Mouse (Mus musculus) bone marrow, adult 2 months (tissue): ENCODE results near the gene R3hdm2. TPM values are rescaled to one million over a fixed set of nuclear protein-coding genes. Genes with fewer than 3 reads are reported as not detected.
A peak's percentile ranks its signal among the peaks of the same experiment; 100 is the strongest.

Source experiments
- H3K27ac ChIP-seq: fragments of 200-500 bp; 2 replicates; pipeline ENCODE4 v1.5.1; 2012; ENCODE audit warnings: low read depth, mild to moderate bottlenecking, control low read depth, inconsistent platforms, low read length; ENCODE audit not compliant: control insufficient read depth, poor library complexity, insufficient read depth
- H3K4me1 ChIP-seq: fragments of 200-500 bp; 2 replicates; pipeline ENCODE4 v1.6.1; 2011; ENCODE audit warnings: low read length; ENCODE audit not compliant: control insufficient read depth, insufficient read depth
- H3K4me3 ChIP-seq: fragments of 200-500 bp; replicated peaks from 2 replicates; pipeline ENCODE3; 2011; ENCODE audit warnings: mild to moderate bottlenecking, low read depth, low read length, control low read depth; ENCODE audit not compliant: control insufficient read depth
- CTCF ChIP-seq: fragments of 200-500 bp; IDR thresholded peaks from 2 replicates; pipeline ENCODE4 v1.5.1; 2011; ENCODE audit warnings: low read length, control low read depth; ENCODE audit not compliant: control insufficient read depth, insufficient read depth
- POLR2A ChIP-seq: fragments of 200-500 bp; IDR thresholded peaks from 2 replicates; pipeline ENCODE4 v1.6.1; 2011; ENCODE audit warnings: low read depth, mild to moderate bottlenecking, control low read depth, low read length, borderline replicate concordance; ENCODE audit not compliant: control insufficient read depth
- WGBS: fragments of 180-500 bp; shearing (Covaris S2); methylation state at CpG from one replicate; pipeline ENCODE4 v1.1.7; 2018; 5-methylcytosine and 5-hydroxymethylcytosine counted together
- polyA plus RNA-seq: library from polyadenylated mRNA; stranded (reverse); fragments of >200 nt; gene quantifications from 2 replicates; pipeline ENCODE4 v1.2.4, GENCODE M21; 2011; ENCODE audit warnings: low replicate concordance; ENCODE audit not compliant: missing spikeins, insufficient read depth, insufficient read length

R3hdm2 gene
- polyA plus RNA-seq, 1 experiment, result 144 TPM

GRCm38 (mm10) chr10:127480833-127481813, 101.0 kb downstream of the R3hdm2 start:
- TF ChIP-seq POLR2A, result no peak
- no peak for TF ChIP-seq CTCF

DNA sequence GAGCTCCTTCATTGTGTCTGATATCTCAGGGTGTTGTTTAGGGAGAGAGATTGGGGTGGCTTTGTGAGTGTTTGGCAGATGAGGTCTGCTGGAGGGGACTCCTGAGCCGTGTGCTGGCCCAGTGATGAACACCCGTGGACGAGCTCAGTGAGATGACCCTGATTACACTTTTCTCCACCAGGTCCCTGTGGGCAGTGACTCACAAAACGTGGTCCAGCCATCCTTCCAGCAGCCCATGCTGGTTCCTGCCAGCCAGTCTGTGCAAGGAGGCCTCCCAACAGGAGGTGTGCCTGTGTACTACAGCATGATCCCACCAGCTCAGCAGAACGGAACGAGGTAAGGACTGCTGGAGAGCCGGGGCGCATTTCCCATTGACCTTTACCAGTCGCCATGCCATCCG, 105.1 kb downstream of the R3hdm2 start:
- no peak overlapping the region for H3K27ac ChIP-seq
- 54% methylated on average over 10 of the region's 10 CpGs for WGBS
- TF ChIP-seq POLR2A (no peak), CTCF (no peak)
- peaks cover 1% of the 10 kb centered on the region; the same call in 1 of the 2 replicates for H3K4me1 ChIP-seq
- H3K4me3 ChIP-seq, result no peak overlapping the region

More at GRCm38 (mm10) chr10:127480833-127481813, 101.0 kb downstream of the R3hdm2 start:
- Histone ChIP-seq H3K27ac (peak overlapping the region; percentile 20; the same call in 1 of the 2 replicates), H3K4me3 (no peak overlapping the region), H3K4me1 (peaks cover 1% of the 10 kb centered on the region; the same call in 1 of the 2 replicates)
- WGBS, result 24% methylated on average over 19 of the region's 19 CpGs

DNA sequence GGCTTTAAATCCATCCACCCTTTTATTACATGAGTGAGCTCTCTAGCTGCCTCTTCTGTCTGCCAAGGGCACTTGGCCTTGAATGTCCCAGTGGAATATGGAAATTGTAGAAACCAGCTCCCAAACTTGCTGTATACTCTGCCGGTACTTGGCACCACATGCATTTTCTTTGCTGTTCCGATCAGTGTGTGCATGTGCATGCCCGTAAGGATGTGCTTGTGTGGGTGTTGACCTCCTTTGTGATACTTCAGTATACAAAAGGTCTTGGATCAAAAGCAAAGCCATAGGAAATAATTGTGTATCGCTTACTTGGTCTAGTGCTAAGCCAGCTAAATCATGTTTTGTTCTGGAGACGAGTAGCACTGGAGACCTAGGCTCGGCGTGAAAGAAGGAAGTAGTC, 108.7 kb downstream of the R3hdm2 start:
- H3K4me1 ChIP-seq, result no peaks in the 10 kb centered on the region
- H3K27ac ChIP-seq, result no peak overlapping the region
- 85% methylated on average over 7 of the region's 7 CpGs for WGBS
- H3K4me3 ChIP-seq, result no peak overlapping the region
- TF ChIP-seq POLR2A (no peak), CTCF (no peak)

GRCm38 (mm10) chr10:127490160-127491127, 110.3 kb downstream of the R3hdm2 start:
- Histone ChIP-seq H3K27ac (no peak overlapping the region), H3K4me1 (no peaks in the 10 kb centered on the region), H3K4me3 (no peak overlapping the region)
- 88% methylated on average over 18 of the region's 18 CpGs for WGBS
- TF ChIP-seq CTCF, result no peak
- TF ChIP-seq POLR2A, result no peak

DNA sequence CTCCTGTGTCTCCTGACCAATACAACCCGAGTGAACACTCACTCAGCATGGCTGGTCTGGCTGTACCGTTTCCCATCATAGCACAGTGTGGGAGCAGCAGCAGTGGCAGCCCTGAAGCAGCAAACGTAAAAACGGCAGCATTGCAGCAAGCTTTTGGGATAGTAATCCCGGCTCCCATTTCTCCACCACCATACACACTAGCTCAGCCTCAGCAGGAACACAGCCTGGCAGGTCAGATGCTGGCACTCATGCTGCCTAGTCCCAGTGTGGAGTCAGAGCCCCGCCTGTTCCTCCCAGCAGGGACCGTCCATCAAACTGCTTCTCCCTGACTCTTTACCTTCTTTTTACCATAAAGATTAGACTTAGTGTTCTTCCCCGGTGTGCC, 111.0 kb downstream of the R3hdm2 start:
- 86% methylated on average over 8 of the region's 8 CpGs for WGBS
- H3K4me3 ChIP-seq, result no peak overlapping the region
- H3K27ac ChIP-seq, result no peak overlapping the region
- H3K4me1 ChIP-seq, result no peaks in the 10 kb centered on the region
- TF ChIP-seq CTCF (no peak), POLR2A (no peak)

- Histone ChIP-seq H3K4me1 (no peaks in the 10 kb centered on the region), H3K4me3 (no peak overlapping the region), H3K27ac (no peak overlapping the region)
- 92% methylated on average over 3 of the region's 3 CpGs for WGBS
- no peak for TF ChIP-seq CTCF
- TF ChIP-seq POLR2A, result no peak
These were observed 112.0 kb downstream of the R3hdm2 start for GRCm38 (mm10) chr10:127492118-127492517.

GRCm38 (mm10) chr10:127496156-127496555, 116.0 kb downstream of the R3hdm2 start:
- 88% methylated on average over 3 of the region's 3 CpGs for WGBS
- TF ChIP-seq CTCF (no peak), POLR2A (no peak)

More at GRCm38 (mm10) chr10:127496156-127496555, 116.0 kb downstream of the R3hdm2 start:
- no peaks in the 10 kb centered on the region for H3K4me1 ChIP-seq
- no peak overlapping the region for H3K4me3 ChIP-seq
- no peak overlapping the region for H3K27ac ChIP-seq
